Mouse (Mus musculus): ENCODE measurements around the gene Fbxl21. TPM values are rescaled to one million over a fixed set of nuclear protein-coding genes. Genes with fewer than 3 reads are reported as not detected.

The Fbxl21 gene
- 4.9 TPM for polyA plus RNA-seq (2014; fragmentation: Illumina TruSeq; extraction: RNeasy Lipid Tissue Mini Kit (QIAGEN cat#74804); ENCODE audit: low replicate concordance)

DNA sequence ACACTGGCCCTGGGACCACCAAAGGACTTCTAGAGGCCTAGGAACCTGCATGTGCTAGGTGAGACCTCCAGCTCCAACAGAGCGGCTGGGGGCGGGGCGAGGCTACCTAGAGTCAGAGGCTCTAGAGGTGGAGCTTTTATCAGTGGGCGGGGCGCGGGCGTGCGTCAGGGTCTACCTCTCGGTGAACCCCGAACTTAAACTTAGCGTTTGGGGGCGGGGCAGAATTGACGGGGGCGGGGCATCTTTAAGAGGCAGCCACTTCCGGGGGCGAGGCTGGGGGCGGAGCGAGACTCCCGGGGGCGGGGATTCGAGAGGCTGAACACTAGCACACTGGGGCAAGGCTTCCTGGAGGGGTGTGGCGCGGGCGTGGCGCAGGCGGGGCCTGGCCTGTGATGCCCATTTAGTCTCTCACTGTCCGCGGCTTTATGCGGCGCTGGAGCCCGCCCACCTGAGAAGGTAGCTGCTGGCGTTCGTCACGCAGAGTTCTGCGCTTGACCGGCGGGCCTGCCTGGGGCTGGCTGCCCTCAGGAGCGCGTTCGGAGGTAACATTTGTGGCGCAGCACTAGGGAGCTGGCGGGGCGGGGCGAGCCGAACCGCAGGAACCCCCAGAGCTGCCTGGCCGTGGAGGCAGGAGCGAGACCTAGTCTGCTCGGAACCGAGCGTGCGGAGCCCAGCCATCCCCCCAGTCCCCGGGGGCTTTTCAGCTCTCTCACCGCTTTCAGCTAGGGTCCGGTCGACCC lies at the start of gene Fbxl21:
Fbxl21 (plus strand) TSS at position 392 of the 740 bp plus-strand sequence.

DNA sequence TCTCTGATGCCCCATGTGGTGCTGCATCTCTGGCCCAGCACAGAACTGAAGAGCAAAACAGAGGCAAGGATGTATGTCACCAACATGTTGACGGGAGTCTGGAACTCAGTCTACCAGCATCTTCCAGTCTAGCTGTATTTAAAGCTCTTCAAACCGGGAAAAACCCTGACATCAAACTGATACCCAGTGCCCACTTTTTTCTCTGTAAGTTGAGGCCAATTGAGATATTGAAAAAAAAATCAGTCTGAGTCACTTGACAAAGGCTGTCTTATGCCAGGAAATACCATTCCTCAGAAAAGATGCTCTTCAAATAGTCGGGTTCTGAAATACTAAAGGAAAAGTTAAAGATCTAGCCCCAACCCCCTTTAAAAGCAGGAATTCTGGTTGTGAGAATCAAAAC lies 40.1 kb upstream of the Fbxl21 start, which contains the start of gene Il9:
Il9 (minus strand) TSS at position 101 of the 400 bp plus-strand sequence.

DNA sequence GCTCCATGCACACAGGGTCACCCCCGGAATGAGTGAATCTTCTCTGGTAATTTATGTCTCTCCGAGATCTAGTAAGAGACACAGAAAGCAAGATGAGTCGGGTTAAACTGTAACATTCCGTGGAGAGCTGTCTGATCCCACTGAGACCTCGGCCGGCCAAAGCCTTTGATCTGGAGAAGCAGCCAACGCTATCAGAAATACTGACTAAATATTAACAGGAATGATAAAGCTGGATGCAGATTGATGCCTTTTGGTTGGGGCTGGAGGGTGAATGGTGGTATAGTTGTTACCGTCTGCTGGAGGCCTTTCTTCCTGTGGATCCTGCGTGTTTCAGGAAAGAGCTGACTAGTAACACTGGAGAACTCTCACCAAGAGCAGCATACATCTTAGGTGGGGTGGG lies 26.1 kb downstream of the Fbxl21 start, which contains the start of gene Lect2:
Lect2 (minus strand) TSS at position 102 of the 400 bp plus-strand sequence.

Other genes starting within 250 kb of the Fbxl21 start
- gene Cxcl14, start 225.9 kb upstream of the Fbxl21 start, polyA plus RNA-seq (2014; fragmentation: Illumina TruSeq; extraction: RNeasy Lipid Tissue Mini Kit (QIAGEN cat#74804); ENCODE audit: low replicate concordance): 10.5 TPM
- gene Gm3045, start 95.9 kb upstream of the Fbxl21 start, polyA plus RNA-seq (2014; fragmentation: Illumina TruSeq; extraction: RNeasy Lipid Tissue Mini Kit (QIAGEN cat#74804); ENCODE audit: low replicate concordance): not detected
- not detected for gene Slc25a48, start 84.1 kb upstream of the Fbxl21 start, polyA plus RNA-seq (2014; fragmentation: Illumina TruSeq; extraction: RNeasy Lipid Tissue Mini Kit (QIAGEN cat#74804); ENCODE audit: low replicate concordance)
- gene Il9, start 40.2 kb upstream of the Fbxl21 start, polyA plus RNA-seq (2014; fragmentation: Illumina TruSeq; extraction: RNeasy Lipid Tissue Mini Kit (QIAGEN cat#74804); ENCODE audit: low replicate concordance): not detected
- 5.3 TPM for gene Lect2, start 26.0 kb downstream of the Fbxl21 start, polyA plus RNA-seq (2014; fragmentation: Illumina TruSeq; extraction: RNeasy Lipid Tissue Mini Kit (QIAGEN cat#74804); ENCODE audit: low replicate concordance)
- gene Tgfbi, start 87.1 kb downstream of the Fbxl21 start, polyA plus RNA-seq (2014; fragmentation: Illumina TruSeq; extraction: RNeasy Lipid Tissue Mini Kit (QIAGEN cat#74804); ENCODE audit: low replicate concordance): 29.5 TPM
- 22.5 TPM for gene Smad5, start 180.5 kb downstream of the Fbxl21 start, polyA plus RNA-seq (2014; fragmentation: Illumina TruSeq; extraction: RNeasy Lipid Tissue Mini Kit (QIAGEN cat#74804); ENCODE audit: low replicate concordance)
- gene Gm45623, start 231.4 kb downstream of the Fbxl21 start, polyA plus RNA-seq (2014; fragmentation: Illumina TruSeq; extraction: RNeasy Lipid Tissue Mini Kit (QIAGEN cat#74804); ENCODE audit: low replicate concordance): not detected